Mouse (Mus musculus): Measurements from ENCODE around the gene Paxbp1.
A peak's percentile ranks its signal among the peaks of the same experiment; 100 is the strongest.

Gene Paxbp1

DNA sequence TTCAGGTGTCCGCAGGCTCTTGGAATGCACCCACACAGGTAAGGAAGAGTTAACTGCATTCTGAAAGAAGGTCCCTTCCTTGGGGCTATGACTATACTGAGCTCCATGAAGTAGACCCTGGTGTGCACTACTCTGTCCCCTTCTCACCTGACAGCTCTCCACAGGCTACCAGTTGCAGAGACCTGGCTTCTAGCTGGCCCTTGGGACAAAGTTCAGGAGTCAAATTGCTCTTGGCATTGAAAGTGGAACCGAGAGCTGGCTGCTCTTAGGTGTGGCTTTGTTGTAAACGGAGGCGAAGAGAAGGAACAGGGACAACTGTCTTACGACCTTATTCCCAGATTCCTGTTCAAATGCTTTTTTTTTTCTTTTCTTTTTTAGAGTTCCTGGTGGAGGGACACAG lies 10.8 kb upstream of the Paxbp1 start:
- DNase-seq (ENCODE audit: low spot score): no peak

DNA sequence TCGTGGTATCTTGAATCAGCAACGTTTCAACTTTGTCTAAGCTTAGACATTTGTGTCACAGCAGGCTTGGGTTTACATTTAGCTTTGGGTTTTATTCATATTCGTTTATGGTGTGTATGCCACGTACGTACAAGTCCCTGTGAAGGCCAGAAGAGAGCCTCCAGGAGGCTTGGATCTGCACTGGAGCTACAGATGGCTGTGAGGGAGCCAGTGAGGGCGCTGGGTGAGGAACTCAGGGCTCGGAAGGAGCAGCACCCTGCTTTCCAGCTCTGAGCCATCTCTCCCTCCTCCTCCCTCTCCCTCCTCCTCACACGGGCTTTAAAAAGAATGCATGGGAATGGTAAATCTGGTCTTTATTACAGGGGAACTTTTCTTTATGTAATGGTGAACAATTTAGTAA lies 9.3 kb upstream of the Paxbp1 start:
- no peak for DNase-seq (ENCODE audit: low spot score)

DNA sequence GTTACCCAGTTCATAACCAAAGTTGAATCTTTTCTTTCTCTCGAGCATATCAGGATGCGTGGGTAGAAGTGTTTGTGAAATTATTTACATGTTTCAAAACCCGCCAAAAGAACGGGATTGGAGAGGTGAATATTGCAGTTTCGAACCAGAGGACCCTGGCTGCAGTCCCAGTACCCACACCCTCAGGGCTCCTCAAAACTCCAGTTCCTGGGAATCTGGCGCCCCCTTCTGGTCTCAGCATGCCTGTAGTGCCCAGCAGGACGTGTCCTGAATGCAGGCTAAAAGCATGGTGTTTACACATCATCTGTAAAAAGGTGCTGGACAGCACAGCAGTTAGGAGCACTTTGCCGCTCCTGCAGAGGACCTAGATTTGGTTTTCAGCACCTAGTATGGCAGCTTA lies 1.2 kb upstream of the Paxbp1 start:
- DNase-seq (ENCODE audit: low spot score): peak; percentile 65

DNA sequence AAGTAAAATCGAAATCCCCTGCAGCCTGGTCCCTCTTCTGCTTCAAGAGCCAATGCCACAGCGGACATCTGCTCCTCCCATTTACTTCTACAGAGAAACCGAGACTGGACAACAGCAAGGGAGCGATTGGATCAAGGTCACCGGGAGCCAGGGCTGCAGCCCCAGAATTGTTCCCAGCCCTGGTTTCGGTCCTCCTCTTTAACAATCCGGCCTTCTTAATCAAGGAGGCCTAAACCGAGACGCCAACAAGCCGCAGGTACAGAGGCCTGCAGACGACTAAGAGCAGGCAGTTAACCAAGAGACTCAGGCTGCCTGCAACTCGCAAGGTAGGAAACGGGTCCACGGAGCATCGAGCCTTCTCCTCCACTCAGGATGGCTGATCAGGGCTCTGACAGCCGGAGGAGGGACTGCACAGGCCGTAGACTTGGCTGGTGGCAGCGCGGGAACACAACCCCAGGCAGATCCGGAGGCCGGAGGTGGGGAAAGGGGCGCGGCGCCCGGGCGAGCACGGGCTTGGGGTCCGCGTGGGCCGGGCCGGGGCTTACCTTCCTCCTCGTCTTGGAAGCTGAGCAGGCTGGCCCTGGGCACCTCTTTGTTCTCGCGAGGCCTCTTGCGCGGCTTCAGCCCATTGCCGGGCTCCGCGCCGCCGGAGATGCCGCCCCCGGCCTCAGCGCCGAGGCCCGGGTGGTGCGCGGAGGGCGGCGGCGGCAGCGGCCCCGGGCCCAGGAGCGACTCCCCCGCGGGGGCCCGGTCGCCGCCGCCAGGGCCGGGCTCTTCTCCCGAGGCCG lies 688 bp downstream of the Paxbp1 start:
- DNase-seq (ENCODE audit: low spot score): peak; percentile 66

DNA sequence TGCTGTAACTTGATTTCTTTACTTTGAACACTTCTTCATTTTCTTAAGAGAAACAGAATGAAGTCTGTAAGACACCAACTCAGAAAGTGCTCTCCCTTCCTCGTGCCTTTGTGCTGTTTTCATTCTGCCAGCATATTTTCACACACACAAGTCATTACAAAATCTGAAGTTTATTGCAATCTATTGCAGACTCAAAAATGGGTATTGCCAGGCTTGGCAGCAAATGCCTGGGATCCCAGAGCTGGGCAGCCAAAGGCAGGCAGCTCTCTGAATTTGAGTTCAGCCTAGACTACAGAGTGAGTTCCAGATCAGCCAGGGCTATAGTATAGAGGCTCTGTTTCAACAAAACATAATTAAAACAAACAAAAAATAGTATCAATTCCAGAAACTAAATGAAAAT lies 1.7 kb downstream of the Paxbp1 start:
- peak; percentile 88 for DNase-seq (ENCODE audit: low spot score)

DNA sequence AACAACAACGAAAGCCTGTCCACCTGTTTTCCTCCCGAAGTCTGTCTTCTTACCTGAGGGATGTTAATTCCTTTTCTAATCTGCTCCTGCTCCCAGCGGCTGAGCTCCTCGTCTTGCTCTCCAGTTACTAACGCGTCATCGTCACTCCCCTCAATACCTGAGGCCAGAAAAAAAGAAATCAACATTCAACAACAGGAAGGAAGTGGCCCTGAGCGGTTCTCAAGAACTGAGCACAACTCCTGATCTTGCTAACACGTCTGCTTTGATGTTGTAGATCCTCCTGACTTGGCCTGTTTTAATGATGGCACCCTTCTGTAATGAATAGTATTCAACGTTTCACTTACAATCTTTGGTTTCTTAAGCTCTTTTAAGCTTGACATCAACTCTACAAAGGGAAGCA lies 8.5 kb downstream of the Paxbp1 start:
- no peak for DNase-seq (ENCODE audit: low spot score)

DNA sequence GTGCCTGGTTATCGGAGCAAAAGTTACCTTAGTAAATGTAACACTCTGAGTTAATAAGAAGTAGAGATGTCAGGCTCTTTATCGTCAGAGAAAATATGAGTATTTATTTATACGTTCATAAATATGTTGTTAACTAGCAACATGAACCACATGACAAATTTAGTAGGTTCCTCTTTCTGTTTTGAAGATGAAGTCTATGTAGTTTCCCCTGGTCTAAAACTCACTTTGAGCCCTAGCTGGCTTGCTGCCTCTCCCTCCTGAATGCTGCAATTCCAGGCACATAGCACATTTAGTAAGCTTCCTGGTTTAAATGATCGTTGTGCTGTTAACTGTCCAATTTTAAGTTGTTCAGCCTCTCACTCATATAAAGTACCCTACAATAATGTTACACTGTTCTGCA lies 13.6 kb downstream of the Paxbp1 start:
- DNase-seq (ENCODE audit: low spot score): no peak

DNA sequence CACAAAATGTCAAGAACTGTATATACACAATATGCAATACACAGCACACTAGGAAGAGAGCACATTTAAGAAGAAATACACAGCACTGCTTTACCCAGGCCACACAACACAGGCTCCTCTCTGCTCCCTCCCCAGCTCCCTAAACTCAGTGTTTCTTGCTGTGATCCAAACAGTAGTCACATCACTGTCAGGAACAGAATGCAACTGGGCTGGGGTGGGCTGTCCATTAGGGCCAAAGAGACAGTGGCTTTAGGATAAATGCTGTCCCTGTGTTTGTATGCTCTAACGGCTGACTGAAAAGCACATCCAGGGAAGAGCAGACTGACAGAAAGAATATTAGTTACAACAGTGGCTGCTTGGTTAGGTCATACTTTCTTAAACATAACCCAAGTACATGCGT lies 14.4 kb downstream of the Paxbp1 start:
- DNase-seq (ENCODE audit: low spot score): no peak

DNA sequence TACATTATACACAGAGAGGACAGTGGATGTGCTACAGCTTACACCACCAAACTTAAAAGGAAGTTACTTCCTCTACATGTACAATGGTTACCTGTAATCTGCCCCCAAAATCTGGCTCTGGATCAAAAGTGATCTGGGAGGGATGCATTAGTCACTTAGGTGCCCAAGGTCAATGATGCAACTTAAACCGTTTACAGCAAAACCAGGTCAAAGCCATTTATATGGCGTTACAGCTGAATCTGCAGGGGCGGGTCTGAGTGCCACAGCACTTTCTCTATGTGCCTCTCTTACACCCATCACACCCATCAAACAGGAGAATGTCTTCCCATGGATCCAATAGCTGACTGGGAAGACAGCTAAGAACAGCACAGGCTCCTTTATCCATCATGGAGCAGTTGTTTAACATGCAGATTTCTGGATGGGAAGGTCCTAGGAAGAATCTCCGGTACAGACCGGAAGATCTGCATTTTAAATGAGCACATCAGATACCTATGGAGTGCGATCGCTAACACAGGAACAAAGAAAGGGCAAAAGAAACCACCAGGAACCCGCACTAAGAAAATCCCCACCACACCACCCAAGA lies 15.1 kb downstream of the Paxbp1 start:
- DNase-seq (ENCODE audit: low spot score): no peak

DNA sequence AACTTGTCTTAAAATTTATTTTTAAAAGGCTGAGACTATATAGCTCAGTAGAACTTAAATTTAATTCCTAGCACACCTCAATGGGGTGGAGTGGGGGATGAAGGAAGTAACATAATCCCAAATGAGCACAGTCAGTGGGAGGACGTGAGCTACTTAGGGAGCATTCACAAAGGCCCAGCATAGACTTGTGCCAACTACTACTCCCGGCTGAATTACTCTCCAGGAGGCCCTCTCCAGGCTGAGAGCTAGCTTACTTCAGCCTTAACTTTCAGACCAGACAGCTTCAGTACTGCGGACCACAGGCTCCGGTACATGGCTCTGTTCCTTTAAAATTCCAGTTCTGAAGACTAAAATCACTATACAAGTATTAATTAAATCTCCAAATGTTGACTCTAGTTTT lies 18.1 kb downstream of the Paxbp1 start:
- DNase-seq (ENCODE audit: low spot score): no peak

DNA sequence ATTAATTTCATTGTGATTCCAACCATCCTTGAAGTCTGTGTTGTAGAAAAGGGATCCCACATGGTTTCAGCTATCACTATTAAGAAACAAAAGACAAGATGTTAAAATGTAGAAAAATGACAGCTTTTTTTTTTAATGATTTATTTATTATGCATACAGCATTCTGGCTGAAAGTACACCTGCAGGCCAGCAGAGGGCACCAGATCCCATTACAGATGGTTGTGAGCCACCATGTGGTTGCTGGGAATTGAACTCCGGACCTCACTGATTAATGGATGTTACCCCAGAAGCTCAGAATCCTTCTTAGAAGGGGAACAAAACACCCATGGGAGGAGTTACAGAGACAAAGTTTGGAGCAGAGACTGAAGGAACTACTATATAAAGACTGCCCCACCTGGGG lies 21.0 kb downstream of the Paxbp1 start:
- DNase-seq (ENCODE audit: low spot score): peak; percentile 37

DNA sequence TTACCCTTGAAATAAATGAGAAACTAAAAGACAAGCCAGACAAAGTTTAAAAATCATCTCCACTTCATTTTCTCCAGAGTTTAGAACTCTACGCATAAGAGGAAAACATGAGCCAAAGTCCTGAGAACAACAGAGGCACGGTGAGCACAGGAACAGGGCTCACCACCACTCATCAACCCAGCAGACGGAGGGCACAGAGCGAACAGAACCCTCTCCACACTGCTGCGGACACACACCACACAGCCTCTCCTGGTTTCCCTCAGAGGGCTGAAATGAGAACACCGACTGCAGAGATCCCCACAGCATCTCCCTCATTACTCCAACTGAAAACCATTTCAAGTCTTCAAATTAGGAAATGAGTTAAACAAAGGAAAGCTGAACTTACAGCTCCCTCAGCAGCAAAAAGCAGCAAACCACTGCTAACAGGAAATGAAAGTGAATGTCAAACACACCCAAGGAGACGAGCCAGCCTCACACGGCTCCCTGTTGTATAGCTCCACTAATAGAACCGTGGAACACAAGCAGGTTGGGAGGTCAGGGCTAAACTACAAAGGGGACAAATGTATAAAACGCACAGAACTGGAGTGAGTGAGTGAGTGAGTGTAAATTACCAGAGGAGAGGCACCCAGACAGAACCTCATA lies 23.4 kb downstream of the Paxbp1 start:
- DNase-seq (ENCODE audit: low spot score): no peak

DNA sequence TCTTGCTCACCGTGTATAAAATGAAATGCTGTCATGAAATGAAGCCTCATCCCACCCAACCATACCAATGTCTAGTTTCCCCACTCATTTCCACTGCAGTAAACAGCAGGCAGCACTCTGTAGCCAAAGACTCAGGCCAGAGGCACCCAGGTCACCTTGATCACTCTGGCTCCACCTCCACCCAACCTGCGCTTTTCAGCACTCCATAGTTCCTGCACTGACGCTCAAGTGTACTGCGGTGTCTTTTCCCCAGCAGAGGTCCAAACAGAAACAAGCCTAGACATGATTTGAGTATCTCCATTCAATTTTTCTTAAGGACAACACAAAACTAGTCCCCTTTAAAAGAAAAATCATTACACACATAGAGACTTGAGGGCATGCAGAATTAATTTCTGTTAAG lies 24.9 kb downstream of the Paxbp1 start:
- no peak for DNase-seq (ENCODE audit: low spot score)

DNA sequence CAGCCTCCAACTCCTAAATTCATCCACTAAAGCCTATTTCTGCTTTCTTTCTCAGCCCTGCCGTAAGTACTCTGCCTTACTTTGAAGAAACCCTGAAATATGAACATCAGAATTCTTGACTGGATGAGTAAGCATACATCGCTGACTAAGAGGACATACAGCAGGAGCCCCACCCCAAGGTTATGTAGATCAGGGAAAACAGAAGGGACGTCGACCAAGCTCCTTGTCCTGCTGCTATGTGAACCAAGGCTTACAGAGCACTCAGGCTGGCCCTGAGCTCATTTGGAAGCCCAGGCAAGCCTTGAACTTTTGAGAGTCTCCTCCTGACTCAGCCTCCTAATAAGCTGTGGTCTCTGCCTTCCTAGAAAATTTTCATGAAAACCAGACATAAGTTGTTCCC lies 28.6 kb downstream of the Paxbp1 start:
- no peak for DNase-seq (ENCODE audit: low spot score)

DNA sequence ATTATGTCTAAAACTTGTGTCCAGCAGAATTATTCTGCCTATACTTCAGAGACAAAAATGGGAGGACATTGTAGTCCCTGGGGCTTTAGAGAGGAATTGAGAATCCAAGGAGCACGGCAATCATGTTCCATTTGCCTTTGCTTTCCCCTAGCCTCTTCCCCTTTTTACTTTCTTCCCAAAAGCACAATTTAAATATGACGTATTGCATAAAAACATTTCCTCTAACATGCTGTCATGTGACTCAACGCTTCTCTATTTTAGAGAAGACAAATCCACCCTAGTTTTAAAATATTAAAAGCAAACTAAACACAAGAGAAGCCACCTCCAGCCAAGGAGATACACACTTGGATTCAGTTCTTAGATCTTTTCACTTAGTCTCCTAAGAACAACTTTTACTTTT lies 32.5 kb downstream of the Paxbp1 start:
- no peak for DNase-seq (ENCODE audit: low spot score)

DNA sequence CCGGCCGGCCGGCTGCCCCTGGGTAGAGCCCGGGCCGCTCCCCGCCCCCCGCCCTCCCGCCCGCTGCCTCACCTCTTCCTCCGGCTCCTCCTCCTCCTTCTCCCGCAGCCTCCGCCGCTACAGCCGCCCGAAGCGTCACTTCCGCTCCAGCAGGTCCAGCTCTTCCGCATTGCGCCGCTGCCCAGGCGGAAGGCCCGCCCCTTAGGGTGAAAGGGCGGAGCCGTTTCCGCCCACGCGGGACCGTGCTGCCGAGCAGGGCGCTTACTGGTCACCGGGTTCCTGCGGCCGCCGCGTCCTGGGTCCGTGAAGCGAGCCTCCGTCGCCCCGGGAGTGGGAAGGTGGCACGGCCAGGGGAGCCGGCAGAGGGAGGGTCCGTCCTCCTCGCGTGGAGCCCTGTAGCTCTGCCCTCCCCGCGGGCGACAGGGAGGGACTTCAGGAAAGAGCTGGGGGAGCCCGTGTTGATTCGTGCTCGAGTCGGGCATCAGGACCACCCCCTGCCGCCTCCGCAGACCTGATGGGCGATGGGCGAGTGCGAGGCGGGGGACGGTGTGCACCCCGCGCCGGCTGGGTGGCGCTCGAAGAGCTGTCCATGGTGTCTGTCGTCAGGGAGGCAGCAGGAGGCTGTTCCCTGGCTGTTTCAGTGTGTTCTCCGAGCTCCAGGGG lies 33.2 kb downstream of the Paxbp1 start, which contains the start of gene Synj1:
Gene Synj1, minus strand, starts transcription at position 288 of the 663 bp plus-strand sequence.
- peak; percentile 95 for DNase-seq (ENCODE audit: low spot score)

DNA sequence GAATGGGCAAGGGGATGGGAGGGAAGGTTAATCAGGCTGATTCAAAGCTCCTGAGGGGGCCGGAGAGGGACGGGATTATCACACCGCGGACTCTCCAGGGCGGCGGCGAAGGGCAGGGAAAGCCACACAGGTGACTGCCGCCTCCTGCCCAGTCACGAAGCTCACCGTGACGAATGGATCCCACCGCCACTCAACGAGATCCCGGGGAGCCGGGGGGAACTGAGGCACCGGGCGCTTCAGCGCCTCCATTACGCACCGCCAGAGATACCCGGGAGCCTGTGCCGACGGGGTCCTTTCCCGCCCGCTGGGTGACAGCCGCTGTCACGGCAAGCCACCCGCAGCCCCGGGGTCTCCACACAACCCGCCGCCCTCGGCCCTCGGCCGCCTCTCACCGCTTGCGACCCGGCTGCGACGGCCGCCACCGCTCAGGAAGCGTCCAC lies 33.7 kb downstream of the Paxbp1 start:
- no peak for DNase-seq (ENCODE audit: low spot score)

DNA sequence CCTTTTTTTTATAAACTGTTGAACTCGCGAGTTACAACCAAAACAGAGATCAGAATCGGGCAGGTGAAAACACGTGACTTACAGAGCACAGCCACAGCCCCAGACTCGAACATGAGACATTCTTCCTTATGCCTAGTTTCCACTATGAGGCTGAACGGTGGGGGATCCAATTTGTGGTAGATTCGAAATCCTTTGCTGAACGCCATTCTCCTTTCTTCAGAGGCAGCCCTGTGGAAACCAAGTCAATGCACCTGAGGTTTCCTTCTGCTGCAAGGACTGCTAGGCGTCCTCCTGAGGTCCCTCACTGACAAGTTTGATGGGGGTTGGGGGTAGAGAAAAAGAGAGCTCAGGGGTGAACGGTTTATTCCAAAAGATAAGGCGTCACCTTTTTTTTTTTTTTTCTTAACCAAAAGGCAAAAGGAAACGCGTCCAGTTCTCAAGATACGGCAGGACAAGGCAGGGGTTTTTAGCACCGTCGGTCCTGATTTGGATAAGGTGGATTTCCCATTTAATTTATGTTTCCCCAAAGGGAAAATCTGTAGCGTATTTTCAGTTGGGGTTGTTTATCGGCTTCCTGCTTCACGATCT lies 34.3 kb downstream of the Paxbp1 start:
- peak; percentile 28 for DNase-seq (ENCODE audit: low spot score)

DNA sequence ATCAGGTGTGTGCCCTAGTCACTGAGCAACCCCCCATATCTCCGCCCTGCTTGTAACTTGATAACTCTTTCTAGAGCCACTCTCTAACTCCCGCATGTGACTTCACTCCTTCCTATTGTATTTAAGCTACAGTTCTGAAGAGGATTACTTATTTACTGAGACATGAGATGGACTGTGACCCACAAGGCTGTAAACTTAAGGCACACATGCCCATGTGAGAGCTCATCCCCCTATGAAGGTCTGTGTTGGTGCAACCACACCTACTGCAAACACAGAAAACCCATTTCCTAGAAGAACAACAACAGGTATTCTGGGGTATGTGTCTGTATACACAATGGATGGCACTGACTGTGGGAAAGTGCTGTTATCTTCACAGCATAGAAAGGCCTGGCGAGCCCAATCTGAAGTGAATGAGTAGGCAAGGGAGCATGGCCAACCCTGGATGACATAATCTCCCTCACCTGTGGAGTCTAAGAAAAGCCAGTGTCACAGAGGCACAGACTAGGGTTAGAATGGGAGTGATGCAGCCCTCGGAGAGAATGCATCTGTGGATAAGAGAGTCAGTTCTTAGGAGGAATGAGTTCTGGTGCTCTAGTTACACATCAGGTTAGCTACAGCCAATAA lies 39.3 kb downstream of the Paxbp1 start:
- no peak for DNase-seq (ENCODE audit: low spot score)

DNA sequence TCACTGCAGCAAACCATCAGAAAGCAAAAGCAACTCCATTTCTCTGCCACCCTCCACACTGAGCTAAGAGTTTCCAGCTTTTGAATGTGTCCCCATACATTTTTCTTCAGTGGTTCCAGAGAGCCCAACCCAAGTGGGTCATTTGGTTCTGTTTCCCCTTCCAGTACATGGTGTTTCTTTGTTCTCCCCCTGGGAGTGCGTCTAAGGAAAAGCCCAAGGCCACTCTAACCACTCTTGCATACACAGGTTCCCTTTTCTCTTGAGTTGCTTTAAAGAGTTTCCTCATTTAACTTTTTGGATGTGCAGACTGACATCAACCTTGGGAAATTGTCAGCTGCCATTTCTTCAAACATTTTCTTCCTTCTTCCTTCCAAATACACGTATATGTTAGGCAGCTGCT lies 43.2 kb downstream of the Paxbp1 start:
- no peak for DNase-seq (ENCODE audit: low spot score)

DNA sequence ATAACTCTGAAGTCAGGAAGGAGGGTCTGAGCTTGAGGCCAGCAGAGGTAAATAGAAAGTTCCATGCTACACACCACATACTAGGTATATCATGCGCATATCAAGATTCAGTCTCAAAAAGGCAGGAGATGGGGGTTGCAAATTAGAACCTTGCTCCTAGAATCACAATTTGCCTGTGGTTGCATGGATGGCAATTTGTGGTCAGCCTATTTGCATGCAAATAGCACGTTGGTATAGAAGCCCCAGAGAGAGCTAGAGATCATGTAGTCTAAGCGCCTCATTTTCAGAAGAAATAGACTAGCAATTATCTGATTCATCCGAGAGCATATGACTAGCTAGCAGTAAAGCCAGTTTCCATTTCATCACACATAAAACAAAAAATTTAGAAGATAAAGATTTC lies 44.5 kb downstream of the Paxbp1 start:
- no peak for DNase-seq (ENCODE audit: low spot score)

DNA sequence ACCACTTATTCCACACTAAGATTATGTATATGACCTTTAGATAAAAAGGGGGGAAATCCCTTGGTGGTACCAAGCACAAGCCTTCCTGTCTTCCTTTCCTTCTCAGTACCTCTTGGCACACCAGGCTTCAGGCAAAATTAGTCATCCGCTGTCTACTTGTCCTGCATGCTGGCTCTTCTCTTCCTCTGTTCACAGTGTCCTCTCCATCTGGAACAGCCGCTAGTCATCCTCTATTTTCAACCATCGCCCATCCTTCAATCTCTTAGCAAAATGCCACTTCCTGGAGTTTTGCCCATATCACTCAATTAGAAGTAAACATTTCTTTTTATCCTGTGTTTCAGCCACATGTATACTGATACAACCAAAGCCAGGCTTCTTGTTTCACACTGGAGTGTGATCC lies 46.5 kb downstream of the Paxbp1 start:
- no peak for DNase-seq (ENCODE audit: low spot score)

All from adipocyte (in vitro differentiated cells).